Mouse (Mus musculus) cerebellum, adult 2 months (tissue): ENCODE data around the gene Sumo2. TPM values are rescaled to one million over a fixed set of nuclear protein-coding genes. Genes with fewer than 3 reads are reported as not detected.
"Not testable (repeated sequence)": the region's sequence is repeated elsewhere in the genome, so short reads cannot be mapped to it uniquely, and the experiment has no call there.

Source experiments
- DNase-seq, 2 experiments: peaks; one replicate each; pipeline ENCODE4 v3.0.0; 2021
- H3K27ac ChIP-seq: fragments of 200-500 bp; 2 replicates; pipeline ENCODE4 v1.5.1; 2012; ENCODE audit warnings: low read length, control low read depth, inconsistent platforms; ENCODE audit not compliant: insufficient read depth
- H3K27me3 ChIP-seq: fragments of 200-500 bp; 2 replicates; pipeline ENCODE4 v1.6.1; 2012; ENCODE audit warnings: inconsistent platforms, mild to moderate bottlenecking, low read length, moderate library complexity; ENCODE audit not compliant: control insufficient read depth, insufficient read depth
- H3K4me1 ChIP-seq: fragments of 200-500 bp; 2 replicates; pipeline ENCODE4 v1.6.1; 2011; ENCODE audit warnings: low read length; ENCODE audit not compliant: control insufficient read depth, insufficient read depth
- H3K4me3 ChIP-seq: fragments of 200-500 bp; replicated peaks from 2 replicates; pipeline ENCODE3; 2011; ENCODE audit warnings: mild to moderate bottlenecking, low read depth, low read length, control low read depth; ENCODE audit not compliant: insufficient read depth
- CTCF ChIP-seq: fragments of 200-500 bp; IDR thresholded peaks from 2 replicates; pipeline ENCODE4 v1.5.1; 2011; ENCODE audit warnings: low read depth, mild to moderate bottlenecking, control low read depth, low read length, moderate library complexity, borderline replicate concordance; ENCODE audit not compliant: insufficient read depth
- POLR2A ChIP-seq: fragments of 200-500 bp; IDR thresholded peaks from 2 replicates; pipeline ENCODE4 v1.6.1; 2011; ENCODE audit warnings: low read length, control low read depth, borderline replicate concordance; ENCODE audit not compliant: insufficient read depth
- WGBS: fragments of 180-500 bp; shearing (Covaris S2); methylation state at CpG from one replicate; pipeline ENCODE4 v1.1.7; 2018; 5-methylcytosine and 5-hydroxymethylcytosine counted together
- polyA plus RNA-seq: library from polyadenylated mRNA; depleted of rRNA; stranded (reverse); fragments of >200 nt; gene quantifications from 2 replicates; pipeline ENCODE4 v1.2.3, GENCODE M21; 2012

Sumo2 gene
- polyA plus RNA-seq, 1 experiment, result 260 TPM

- H3K4me3 ChIP-seq, result no peak overlapping the region
- no peak for TF ChIP-seq CTCF
- no peak for TF ChIP-seq POLR2A
- WGBS, result 20% methylated on average over 19 of the region's 19 CpGs
- DNase-seq, result peak; percentile 77 to 83
- peaks cover 19% of the 10 kb centered on the region for H3K4me1 ChIP-seq
- H3K27ac ChIP-seq, result peak overlapping the region; percentile 15
- no peaks in the 10 kb centered on the region for H3K27me3 ChIP-seq
Observed at GRCm38 (mm10) chr11:115488551-115489104, 47.4 kb downstream of the Sumo2 start.

- peaks cover 12% of the 10 kb centered on the region for H3K4me1 ChIP-seq
- WGBS, result 59% methylated on average over 12 of the region's 12 CpGs
- H3K4me3 ChIP-seq, result no peak overlapping the region
- no peak overlapping the region for H3K27ac ChIP-seq
- DNase-seq, result no peak
- no peaks in the 10 kb centered on the region for H3K27me3 ChIP-seq
- no peak for TF ChIP-seq POLR2A
Observed at GRCm38 (mm10) chr11:115485155-115485554, 50.9 kb downstream of the Sumo2 start.

DNA sequence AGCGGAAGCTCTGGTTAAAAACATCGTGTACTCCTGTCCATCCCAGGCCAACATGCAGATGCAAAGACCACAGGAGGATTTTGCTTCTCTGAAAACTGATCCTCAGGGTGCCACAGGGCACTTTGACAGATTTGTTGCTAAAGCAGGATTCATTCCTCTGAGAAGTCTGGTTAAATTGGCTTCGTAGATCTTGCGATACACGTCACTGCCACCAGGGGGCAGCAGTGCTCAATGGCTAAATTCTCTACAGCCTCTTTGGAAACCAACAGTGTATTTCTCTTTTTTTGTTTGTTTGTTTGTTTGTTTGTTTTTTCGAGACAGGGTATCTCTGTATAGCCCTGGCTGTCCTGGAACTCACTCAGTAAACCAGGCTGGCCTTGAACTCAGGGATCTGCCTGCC is 52.4 kb downstream of the Sumo2 start:
- Histone ChIP-seq H3K27me3 (no peaks in the 10 kb centered on the region), H3K27ac (no peak overlapping the region), H3K4me3 (no peak overlapping the region), H3K4me1 (peaks cover 4% of the 10 kb centered on the region; the same call in 1 of the 2 replicates)
- TF ChIP-seq CTCF, result peak; percentile 82
- no peak for TF ChIP-seq POLR2A
- 15% methylated on average over 6 of the region's 6 CpGs for WGBS
- peak; percentile 73 to 87 for DNase-seq

DNA sequence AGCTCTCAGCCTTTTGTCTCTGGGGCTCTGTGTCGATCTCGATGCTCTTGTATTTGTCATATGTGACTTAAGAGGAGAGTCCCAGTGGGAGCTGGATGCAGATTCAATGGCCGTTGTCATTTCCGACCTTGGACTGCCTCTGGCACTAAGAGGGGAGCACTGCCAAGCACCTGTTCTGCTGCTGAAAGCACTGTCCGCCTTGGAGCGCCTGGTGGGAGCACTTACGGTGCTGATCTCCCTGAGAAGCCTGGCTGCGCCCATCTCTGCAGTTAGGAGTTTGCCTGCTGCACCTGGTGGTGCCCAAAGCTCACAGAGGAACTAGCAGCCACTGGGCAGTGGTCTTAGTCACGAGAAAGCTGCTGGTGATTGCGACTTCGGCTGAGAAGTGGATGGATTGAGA is 52.8 kb downstream of the Sumo2 start:
- H3K27me3 ChIP-seq, result no peaks in the 10 kb centered on the region
- H3K27ac ChIP-seq, result no peak overlapping the region
- WGBS, result 59% methylated on average over 11 of the region's 11 CpGs
- TF ChIP-seq CTCF (no peak), POLR2A (no peak)
- H3K4me3 ChIP-seq, result no peak overlapping the region
- peaks cover under 1% of the 10 kb centered on the region; the same call in 1 of the 2 replicates for H3K4me1 ChIP-seq
- DNase-seq, result no peak

DNA sequence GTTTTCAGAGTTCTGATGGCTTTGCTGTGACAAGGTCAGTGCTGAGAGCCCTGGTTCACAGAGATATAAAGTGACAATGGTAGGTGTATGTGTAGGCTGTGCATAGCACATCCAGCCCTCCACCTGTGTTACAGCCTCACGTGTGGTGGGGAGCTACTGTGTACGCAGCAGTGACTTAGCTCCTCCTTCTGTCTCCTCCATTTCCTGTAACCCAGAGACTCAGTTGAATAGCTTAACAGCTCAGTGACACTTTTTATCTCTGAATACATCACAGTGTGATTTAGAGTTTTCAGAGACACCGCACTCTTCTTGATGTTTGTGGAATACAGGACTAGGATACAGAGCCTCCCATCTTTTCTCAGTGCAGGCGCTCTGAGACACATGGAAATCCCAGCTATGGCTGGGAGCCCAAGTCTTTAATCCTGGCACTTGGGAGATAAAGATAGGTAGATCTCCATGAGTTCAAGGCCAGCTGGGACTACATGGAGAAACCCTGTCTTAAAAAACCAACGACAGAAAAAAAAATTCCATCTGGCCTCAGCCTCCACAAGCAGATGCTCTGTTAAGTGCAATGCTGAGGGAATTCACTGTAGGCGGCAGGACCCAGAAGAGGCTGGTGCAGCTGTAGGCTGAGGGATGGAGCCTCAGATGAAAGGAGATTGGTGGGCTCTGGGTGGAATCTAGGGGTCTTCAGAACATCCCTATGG is 54.4 kb downstream of the Sumo2 start:
- 88% methylated on average over 6 of the region's 6 CpGs for WGBS
- no peak for TF ChIP-seq POLR2A
- TF ChIP-seq CTCF, result no peak
- H3K4me1 ChIP-seq, result no peaks in the 10 kb centered on the region
- no peak overlapping the region for H3K4me3 ChIP-seq
- DNase-seq, result no peak
- H3K27ac ChIP-seq, result no peak overlapping the region
- H3K27me3 ChIP-seq, result no peaks in the 10 kb centered on the region

GRCm38 (mm10) chr11:115478296-115478938 is 57.7 kb downstream of the Sumo2 start:
- Histone ChIP-seq H3K4me1 (peaks cover 6% of the 10 kb centered on the region; the same call in 1 of the 2 replicates), H3K27me3 (no peaks in the 10 kb centered on the region), H3K4me3 (no peak overlapping the region), H3K27ac (no peak overlapping the region)
- TF ChIP-seq POLR2A (no peak), CTCF (no peak)
- 86% methylated on average over 9 of the region's 9 CpGs for WGBS
- DNase-seq, result no peak

GRCm38 (mm10) chr11:115477388-115477787 is 58.7 kb downstream of the Sumo2 start:
- not testable (repeated sequence) for H3K4me3 ChIP-seq, H3K27ac ChIP-seq, DNase-seq, H3K27me3 ChIP-seq
- peaks cover 16% of the 10 kb centered on the region; the same call in 1 of the 2 replicates for H3K4me1 ChIP-seq
- 85% methylated on average over 7 of the region's 7 CpGs for WGBS

GRCm38 (mm10) chr11:115476630-115477029 is 59.4 kb downstream of the Sumo2 start:
- 81% methylated on average over 4 of the region's 4 CpGs for WGBS
- H3K4me3 ChIP-seq, H3K27me3 ChIP-seq, H3K27ac ChIP-seq, DNase-seq: not testable (repeated sequence)
- H3K4me1 ChIP-seq, result peaks cover 16% of the 10 kb centered on the region; the same call in 1 of the 2 replicates

GRCm38 (mm10) chr11:115475758-115476237 is 60.3 kb downstream of the Sumo2 start:
- WGBS, result 2% methylated on average over 28 of the region's 28 CpGs
- TF ChIP-seq POLR2A (no peak), CTCF (no peak)
- no peak overlapping the region for H3K27ac ChIP-seq
- H3K4me1 ChIP-seq, result peaks cover 16% of the 10 kb centered on the region; the same call in 1 of the 2 replicates
- no peak for DNase-seq
- H3K27me3 ChIP-seq, result no peaks in the 10 kb centered on the region
- H3K4me3 ChIP-seq, result peak overlapping the region; percentile 74
